Mouse (Mus musculus): Measurements from ENCODE around the gene Cmss1. TPM values are rescaled to one million over a fixed set of nuclear protein-coding genes. Genes with fewer than 3 reads are reported as not detected.

Cmss1 gene
- total RNA-seq, 2 experiments from 2014 or later, result 17.0 to 18.8 TPM

GRCm38 (mm10) chr16:57393161-57393560, 213.5 kb downstream of the Cmss1 start:
- no peak for DNase-seq (ENCODE audit: low spot score in 2 of 2)

GRCm38 (mm10) chr16:57392461-57392860, 214.2 kb downstream of the Cmss1 start:
- DNase-seq (ENCODE audit: low spot score in 2 of 2), result no peak

GRCm38 (mm10) chr16:57391171-57391570, 215.5 kb downstream of the Cmss1 start:
- DNase-seq (ENCODE audit: low spot score in 2 of 2), result peak in 1 of 2 experiments; percentile 99

DNA sequence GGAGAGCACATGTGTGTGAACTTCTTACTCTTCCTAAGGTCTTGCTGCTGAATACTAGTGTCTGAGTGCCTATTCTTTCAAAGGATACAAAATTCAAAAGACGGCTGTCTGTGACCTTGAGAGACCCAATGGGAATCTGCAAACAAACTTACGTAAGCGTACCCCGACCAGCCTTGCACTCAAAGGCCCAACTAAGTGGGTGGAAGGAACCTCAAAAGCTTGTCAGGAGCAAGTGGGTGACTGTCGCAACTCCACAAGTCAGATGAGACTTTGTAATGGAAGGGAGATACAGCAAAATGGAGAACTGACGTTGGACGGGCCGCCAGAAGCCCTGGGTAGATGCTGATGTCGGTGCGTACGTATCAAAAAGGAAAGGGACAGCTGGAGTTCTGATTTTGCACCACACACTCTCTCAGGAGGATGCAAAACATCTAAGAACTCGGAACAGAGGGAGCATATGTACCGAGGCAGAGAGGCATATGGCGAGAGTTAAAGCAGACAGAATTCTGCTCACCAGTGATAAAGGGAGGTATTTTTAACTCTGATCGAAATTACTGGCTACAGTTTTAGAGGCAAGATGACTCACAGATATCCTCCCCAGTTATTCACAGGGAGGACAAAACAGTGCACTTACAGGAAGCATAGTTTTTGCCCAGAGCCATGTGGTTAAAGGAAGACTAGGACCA, 217.0 kb downstream of the Cmss1 start:
- peak; percentile 72 to 87 for DNase-seq (ENCODE audit: low spot score in 2 of 2)

- no peak for DNase-seq (ENCODE audit: low spot score in 2 of 2)
Observed at GRCm38 (mm10) chr16:57384274-57384673, 222.4 kb downstream of the Cmss1 start.

GRCm38 (mm10) chr16:57383266-57383971, 223.2 kb downstream of the Cmss1 start:
- no peak for DNase-seq (ENCODE audit: low spot score in 2 of 2)

DNA sequence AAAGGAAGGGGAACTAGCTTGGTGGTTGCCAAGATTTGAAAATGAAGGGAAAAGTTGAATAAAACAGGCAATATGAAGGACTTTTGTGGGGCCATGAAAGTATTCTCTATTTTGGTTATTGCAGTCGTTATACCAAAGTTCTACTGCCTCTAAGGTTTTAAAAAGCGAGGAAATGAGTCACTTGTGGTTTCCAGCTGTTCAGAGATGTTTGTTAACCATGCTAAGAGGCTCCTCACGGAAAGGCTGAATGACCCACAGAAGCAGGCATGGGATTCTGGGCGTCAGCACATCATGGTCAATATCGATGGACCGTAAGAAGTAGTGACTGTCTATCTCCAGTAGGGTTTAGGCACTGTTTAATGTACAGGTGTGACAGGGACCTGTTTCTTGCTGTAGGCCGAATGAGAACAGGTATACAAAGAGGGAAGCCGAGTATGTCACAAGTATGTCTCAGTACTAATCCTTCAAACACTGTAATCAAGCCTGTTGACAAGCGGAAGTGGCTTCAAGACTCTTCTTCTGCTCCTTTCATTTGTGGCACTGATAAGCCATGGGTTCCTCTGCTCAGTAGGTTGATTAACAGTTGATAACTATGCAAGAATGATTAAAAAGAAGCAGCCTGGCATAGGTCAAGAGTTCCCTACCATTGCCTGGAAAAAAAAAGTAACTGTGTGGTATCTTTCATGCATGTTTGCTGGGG, 227.9 kb downstream of the Cmss1 start:
- no peak for DNase-seq (ENCODE audit: low spot score in 2 of 2)

GRCm38 (mm10) chr16:57375248-57375837, 231.3 kb downstream of the Cmss1 start:
- no peak for DNase-seq (ENCODE audit: low spot score in 2 of 2)

- DNase-seq (ENCODE audit: low spot score in 2 of 2), result no peak
Observed at GRCm38 (mm10) chr16:57372156-57372555, 234.5 kb downstream of the Cmss1 start.

DNA sequence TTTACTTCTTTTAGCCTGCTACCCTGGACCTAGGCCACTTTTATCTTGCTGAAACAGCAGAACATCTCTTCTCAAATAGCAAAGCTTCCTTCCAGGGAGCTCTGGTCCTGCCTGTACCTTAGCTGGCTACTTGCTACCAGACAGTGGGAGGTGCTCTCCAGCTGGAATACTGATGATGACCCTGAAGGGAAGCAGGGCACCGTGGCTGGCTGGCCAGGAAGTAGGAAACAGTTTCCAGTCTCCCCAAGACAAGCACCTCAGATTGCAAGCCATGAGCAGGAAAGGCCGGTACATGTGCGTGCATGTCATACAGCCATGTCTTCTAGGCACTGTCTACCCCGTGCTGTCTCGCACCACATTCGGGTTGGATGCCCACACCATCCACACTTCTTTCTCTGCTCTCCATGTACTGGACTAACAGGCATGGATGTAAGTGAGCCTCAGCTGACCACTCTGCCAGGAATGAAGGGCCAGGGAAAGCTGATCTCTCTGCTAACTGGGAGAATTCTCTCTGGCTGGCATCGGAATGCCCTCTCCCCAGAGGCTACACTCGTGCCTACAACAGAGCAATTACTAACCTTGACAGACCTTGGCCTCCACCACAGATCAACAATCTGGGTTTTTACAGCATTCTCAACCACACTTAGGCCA, 236.7 kb downstream of the Cmss1 start:
- no peak for DNase-seq (ENCODE audit: low spot score in 2 of 2)

GRCm38 (mm10) chr16:57366941-57367694, 239.5 kb downstream of the Cmss1 start:
- no peak for DNase-seq (ENCODE audit: low spot score in 2 of 2)

DNA sequence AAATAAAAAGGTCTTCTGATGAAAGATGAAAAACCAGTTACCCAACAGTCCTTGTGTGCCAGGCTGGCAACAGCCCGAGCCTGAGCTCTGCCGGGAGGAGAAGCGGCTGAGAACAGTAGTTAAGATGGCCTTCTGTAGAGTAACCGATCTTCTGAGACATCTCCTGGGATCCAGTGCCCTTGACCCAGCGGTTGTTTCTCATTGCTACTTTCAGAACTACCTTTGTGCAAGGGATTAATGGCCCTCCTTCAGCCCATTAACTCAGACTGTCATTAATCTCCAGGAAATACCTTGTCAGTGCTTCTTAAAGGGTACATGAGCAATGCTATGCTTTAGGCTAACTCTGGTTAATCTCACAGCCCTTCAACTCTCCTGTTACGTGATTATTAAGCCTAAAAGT, 240.5 kb downstream of the Cmss1 start:
- no peak for DNase-seq (ENCODE audit: low spot score in 2 of 2)

GRCm38 (mm10) chr16:57364498-57364897, 242.2 kb downstream of the Cmss1 start:
- no peak for DNase-seq (ENCODE audit: low spot score in 2 of 2)

DNA sequence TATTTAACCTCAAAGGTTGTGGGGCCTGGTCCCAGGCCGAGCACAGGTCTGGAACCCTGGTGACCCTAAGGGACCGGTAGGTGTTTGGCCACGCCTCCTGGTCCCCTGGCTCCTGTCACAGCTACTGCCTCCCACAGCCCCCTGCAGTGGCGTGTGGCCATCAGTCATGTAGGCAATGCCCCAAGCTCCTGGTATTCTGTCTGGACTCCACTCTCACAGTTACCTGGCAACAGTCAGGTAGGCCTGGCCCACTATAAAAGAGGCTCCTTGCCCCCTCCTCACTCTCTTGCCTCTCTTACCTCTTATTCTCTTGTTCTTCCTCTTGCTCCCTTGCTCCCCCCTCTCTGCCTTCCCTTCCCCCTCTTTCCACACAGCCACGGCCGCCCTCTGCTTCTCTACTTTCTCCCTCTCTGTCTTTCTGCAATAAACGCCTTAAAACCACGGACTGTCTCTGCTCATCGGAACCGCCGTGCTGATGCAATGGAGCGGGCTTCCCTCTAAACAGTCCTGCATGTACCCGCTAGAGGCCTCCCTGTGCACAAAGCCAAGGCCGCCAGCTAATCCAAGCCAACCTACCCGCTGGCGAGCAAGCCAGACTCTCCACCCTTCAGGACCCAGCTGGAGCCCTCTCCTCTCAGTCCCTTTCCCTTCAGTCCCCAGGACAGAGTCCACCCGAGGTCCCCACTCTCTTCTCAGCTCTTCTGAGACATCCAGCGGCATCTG, 243.8 kb downstream of the Cmss1 start:
- peak; percentile 27 to 59 for DNase-seq (ENCODE audit: low spot score in 2 of 2)

- no peak for DNase-seq (ENCODE audit: low spot score in 2 of 2)
Observed at GRCm38 (mm10) chr16:57360785-57361184, 245.9 kb downstream of the Cmss1 start.

- peak in 1 of 2 experiments; percentile 24 for DNase-seq (ENCODE audit: low spot score in 2 of 2)
Observed at GRCm38 (mm10) chr16:57359251-57359650, 247.4 kb downstream of the Cmss1 start.

GRCm38 (mm10) chr16:57357011-57357410, 249.7 kb downstream of the Cmss1 start:
- no peak for DNase-seq (ENCODE audit: low spot score in 2 of 2)

DNA sequence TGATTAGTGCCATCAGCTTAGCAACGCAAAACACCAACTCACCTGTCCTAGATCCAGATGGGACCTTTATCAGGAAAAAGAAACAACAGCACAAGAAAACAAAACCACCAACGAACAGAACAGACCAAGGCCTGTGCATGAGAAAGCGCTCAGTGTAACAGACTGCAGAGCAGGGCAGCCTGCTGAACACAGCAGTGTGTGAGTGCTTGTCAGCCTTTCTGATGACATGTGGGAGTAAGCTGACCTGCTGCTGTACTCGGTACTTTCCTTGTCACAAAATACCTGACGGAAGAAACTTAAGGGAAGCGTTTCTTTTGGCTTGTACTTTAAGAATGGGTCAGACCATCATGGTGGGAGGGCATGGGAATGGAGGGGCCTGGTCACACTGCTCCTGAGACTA, 250.2 kb downstream of the Cmss1 start:
- no peak for DNase-seq (ENCODE audit: low spot score in 2 of 2)

DNA sequence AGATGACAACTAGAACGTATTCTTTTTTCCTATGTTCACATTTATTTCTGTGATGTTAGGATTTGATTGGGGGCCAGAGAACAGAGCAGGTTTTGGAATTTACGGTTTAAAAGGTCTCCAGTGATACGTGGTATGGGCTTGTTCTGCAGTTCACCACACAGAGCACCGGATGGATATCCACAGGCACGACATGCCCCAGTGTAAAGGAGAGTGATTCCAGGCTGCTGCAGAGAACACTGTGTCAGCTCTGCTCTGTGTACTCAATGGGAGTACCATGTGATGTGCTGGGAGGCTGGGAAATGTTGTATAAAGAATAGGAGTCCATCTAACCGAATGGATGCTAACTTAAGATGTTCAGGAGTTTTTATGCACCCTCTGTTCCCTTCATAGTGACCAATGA, 252.7 kb downstream of the Cmss1 start:
- DNase-seq (ENCODE audit: low spot score in 2 of 2), result no peak

DNA sequence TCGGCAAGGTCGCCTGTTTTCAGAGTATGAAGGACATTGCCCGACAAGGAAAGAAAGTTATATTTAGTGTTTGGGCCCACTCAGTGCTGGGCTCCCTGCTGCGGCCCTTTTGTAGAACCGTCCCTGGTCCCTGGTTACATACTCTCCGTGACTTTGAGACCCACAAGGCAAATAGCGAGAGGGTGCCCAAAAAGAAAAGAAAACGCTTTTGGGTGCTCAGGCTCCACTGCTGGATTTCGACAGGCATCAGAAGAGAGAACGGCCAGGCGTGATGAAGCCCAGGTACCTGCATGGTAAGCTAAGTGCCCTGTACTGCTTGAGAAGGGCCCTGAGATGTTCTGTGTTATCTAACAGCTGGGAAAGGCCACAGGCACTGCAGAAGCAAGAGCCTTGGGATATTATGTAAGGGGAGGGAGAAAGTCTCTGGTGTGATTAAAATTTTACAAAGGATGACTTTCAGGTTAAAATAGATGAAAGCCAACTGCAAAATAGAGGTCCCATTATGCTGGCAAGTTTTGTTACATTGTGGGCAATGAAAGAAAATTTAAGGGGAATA, 253.4 kb downstream of the Cmss1 start:
- no peak for DNase-seq (ENCODE audit: low spot score in 2 of 2)

Measured in layer of hippocampus, adult 18-20 months (tissue).